Comparison of ENCODE assay signal across 8 mouse cellular contexts in genomic region chr7:125766976-125767831, GRCm38 (mm10). TPM values are rescaled to one million over a fixed set of nuclear protein-coding genes. Genes with fewer than 3 reads are reported as not detected.
DNase-seq lines count a peak whose midpoint lies in the region; ATAC-seq lines count a peak whose summit lies in the region.

No protein-coding gene starts in this region.

- intact Hi-C loops in heart, postnatal 25 days (cut with DNase I) = loop anchor here (5.0 kb wide), 1 partner anchor 315 kb away; the partner anchor contains the start of gene Gsg1l
- intact Hi-C loops in heart, postnatal 14 days (cut with DNase I) = loop anchor here (5.0 kb wide), 1 partner anchor 320 kb away; no protein-coding TSS in a partner anchor

- H3K9ac ChIP-seq in forebrain, embryonic 12.5 days = no peak overlapping the region

- peaks cover 17% of the 10 kb centered on the region for H3K4me1 ChIP-seq in forebrain, embryonic 12.5 days

- peak; percentile 72; the same call in 1 of the 2 replicates for ATAC-seq in forebrain, embryonic 12.5 days (ENCODE audit: low FRiP score)

- WGBS in forebrain, embryonic 12.5 days = 71% methylated on average over 9 of the region's 9 CpGs

- no peak overlapping the region for H3K4me2 ChIP-seq in forebrain, embryonic 12.5 days

- peaks cover 26% of the 10 kb centered on the region; the same call in 1 of the 2 replicates for H3K27me3 ChIP-seq in forebrain, embryonic 12.5 days

- H3K27ac ChIP-seq in forebrain, embryonic 12.5 days = no peak overlapping the region

- no peak overlapping the region for H3K4me3 ChIP-seq in forebrain, embryonic 12.5 days (replicated peaks)

- H3K9me3 ChIP-seq in forebrain, embryonic 12.5 days = no peaks in the 10 kb centered on the region

- peak; percentile 91 for DNase-seq in heart, adult 11 months
- DNase-seq in heart, postnatal 25 days (ENCODE audit: low spot score) = no peak
- peak; percentile 32 for DNase-seq in c-Kit-positive CD71-negative TER-119-negative erythroid progenitor cells, embryonic 14.5 days (ENCODE audit: low read depth)
- DNase-seq in heart, postnatal 14 days = peak; percentile 45 to 61
- peak; percentile 67 to 77 for DNase-seq in layer of hippocampus, postnatal 10 days (ENCODE audit: low spot score in 2 of 2)
- peak; percentile 71 for DNase-seq in lung, postnatal 36 days
- peak; percentile 53 for DNase-seq in skeletal muscle tissue, adult 2 months (ENCODE audit: low read depth, low spot score)

- peaks cover 15% of the 10 kb centered on the region; the same call in 1 of the 2 replicates for H3K36me3 ChIP-seq in forebrain, embryonic 12.5 days (replicated peaks)

RNA-seq across cellular contexts. Expression of gene D430042O09Rik, which starts 59.5 kb away (rescaled TPM):
- 10 to 100 TPM; 11.2 to 13.5 TPM for total RNA-seq in heart, postnatal 25 days (2021)
- polyA plus RNA-seq in forebrain, embryonic 12.5 days (2016; fragmentation: Nextera tagmentation; extraction: Ambion mirVana) = 9.9 and 12.2 TPM in 2 replicates
- total RNA-seq in heart, postnatal 14 days (2021) = 10 to 100 TPM; 11.7 to 15.2 TPM
- 10 to 100 TPM; 20.6 to 24.7 TPM for total RNA-seq in layer of hippocampus, postnatal 10 days (2021)

RNA-seq across cellular contexts. Expression of gene Gtf3c1, which starts 59.6 kb away (rescaled TPM):
- total RNA-seq in heart, postnatal 25 days (2021) = 10 to 100 TPM; 60.1 to 65.7 TPM
- 51.4 and 53.6 TPM in 2 replicates for polyA plus RNA-seq in forebrain, embryonic 12.5 days (2016; fragmentation: Nextera tagmentation; extraction: Ambion mirVana)
- total RNA-seq in heart, postnatal 14 days (2021) = 10 to 100 TPM; 68.4 to 72.4 TPM
- 10 to 100 TPM; 79.0 to 87.7 TPM for total RNA-seq in layer of hippocampus, postnatal 10 days (2021)
